Mouse (Mus musculus) layer of hippocampus, adult 11-12 months (tissue): ENCODE measurements at regions not wholly inside any gene's neighbourhood (a gene's known extent, or its start where the extent isn't known, plus 50 kb on each side); places are given as distances from the start of the nearest gene placed in this dataset.
"Not testable (repeated sequence)": the region's sequence is repeated elsewhere in the genome, so short reads cannot be mapped to it uniquely, and the experiment has no call there.

Source experiments
- DNase-seq: peaks from one replicate; pipeline ENCODE4 v3.0.0; 2022; ENCODE audit warnings: low spot score

GRCm38 (mm10) chr13:68298862-68299261 lies 283.1 kb downstream of the Mtrr start:
- DNase-seq: not testable (repeated sequence)

DNA sequence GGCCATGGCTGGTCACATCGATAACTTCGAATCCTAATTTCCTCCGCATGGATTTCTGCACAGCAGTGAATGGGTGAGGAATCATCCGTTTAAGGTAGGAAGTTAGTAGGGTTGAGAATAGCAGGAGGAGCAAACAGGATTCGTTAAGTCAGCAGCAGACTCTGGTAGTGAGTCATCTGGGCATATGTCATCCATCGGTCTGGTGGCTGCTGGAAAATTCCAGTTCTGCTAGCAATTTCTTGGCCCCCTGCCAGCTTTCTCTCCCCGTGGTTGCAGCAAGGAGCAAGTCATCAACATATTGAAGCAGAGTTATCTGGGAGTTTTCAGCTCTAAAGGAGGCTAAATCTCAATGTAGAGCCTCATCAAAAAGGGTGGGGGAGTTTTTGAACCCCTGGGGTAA lies 323.7 kb downstream of the Mtrr start:
- peak; percentile 15 for DNase-seq
